Mouse (Mus musculus) G1E (cell line): Measurements from ENCODE around the gene Bahcc1.

Source experiments
- CTCF ChIP-seq: IDR thresholded peaks from 2 replicates; pipeline ENCODE4 v1.5.1; 2012; ENCODE audit warnings: low read depth, low read length, inconsistent platforms, mixed read lengths
- GATA2 ChIP-seq: IDR thresholded peaks from 2 replicates; pipeline ENCODE4 v1.6.1; 2012; ENCODE audit warnings: low read depth, low read length, inconsistent platforms, borderline replicate concordance

DNA sequence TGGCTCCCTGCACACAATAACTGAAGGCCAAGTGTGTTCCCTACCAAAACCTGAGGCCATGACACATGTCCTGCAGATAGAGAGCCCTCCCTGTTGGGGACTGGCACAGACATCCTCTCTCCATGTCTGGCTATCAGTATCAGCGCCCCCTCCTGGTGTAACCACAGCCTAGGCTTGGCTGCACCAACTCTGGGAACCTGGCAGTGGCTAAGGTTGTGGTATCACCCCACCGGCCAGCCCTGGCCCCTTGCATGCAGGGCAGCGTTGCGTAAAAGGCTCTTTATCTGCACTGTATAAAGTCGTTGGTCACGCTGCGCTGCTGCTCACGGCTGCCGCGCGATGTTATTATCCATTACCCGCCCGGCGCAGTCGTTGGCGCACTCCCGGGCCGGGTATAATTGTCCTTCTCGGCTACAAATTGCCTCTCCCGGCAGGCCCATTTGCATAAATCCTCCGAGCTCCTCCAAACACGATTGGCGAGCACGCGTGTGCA lies 47.6 kb downstream of the Bahcc1 start:
- TF ChIP-seq CTCF (no peak), GATA2 (no peak)
